Mouse (Mus musculus) c-Kit-negative CD71-positive TER-119-positive erythroid progenitor cells, embryonic 14.5 days (primary cell): ENCODE results near the gene Rbfox3.

ENCODE experiments used
- DNase-seq: peaks from one replicate; pipeline ENCODE4 v3.0.0-alpha.2; 2013; ENCODE audit warnings: low read depth, low spot score

The Rbfox3 gene

GRCm38 (mm10) chr11:118507904-118508303 is 403.5 kb downstream of the Rbfox3 start:
- peak; percentile 32 for DNase-seq

GRCm38 (mm10) chr11:118507095-118507494 is 404.3 kb downstream of the Rbfox3 start:
- no peak for DNase-seq

- DNase-seq, result no peak
Observed at GRCm38 (mm10) chr11:118504180-118504454, 407.3 kb downstream of the Rbfox3 start.

GRCm38 (mm10) chr11:118503418-118504179 is 407.8 kb downstream of the Rbfox3 start:
- no peak for DNase-seq

DNA sequence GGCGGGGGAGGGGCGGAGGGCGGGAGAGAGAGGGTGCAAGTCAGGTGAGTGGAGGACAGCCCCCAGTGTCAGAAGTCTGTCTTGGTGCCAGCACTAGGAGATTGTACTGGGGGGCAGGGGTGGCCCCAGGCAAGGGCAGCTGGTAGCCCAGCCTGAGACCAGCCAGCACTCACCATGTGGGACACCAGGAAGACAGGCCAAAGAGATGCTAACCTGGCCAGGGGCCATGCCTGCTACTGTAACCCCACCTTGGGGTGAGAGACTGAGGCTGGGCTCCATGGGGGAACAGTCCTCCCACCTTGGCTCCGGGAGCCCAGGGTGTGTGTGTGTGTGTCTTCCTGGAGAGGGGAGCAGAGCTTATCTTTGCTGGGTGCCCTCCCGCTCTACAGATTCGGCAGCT is 408.4 kb downstream of the Rbfox3 start:
- no peak for DNase-seq

DNA sequence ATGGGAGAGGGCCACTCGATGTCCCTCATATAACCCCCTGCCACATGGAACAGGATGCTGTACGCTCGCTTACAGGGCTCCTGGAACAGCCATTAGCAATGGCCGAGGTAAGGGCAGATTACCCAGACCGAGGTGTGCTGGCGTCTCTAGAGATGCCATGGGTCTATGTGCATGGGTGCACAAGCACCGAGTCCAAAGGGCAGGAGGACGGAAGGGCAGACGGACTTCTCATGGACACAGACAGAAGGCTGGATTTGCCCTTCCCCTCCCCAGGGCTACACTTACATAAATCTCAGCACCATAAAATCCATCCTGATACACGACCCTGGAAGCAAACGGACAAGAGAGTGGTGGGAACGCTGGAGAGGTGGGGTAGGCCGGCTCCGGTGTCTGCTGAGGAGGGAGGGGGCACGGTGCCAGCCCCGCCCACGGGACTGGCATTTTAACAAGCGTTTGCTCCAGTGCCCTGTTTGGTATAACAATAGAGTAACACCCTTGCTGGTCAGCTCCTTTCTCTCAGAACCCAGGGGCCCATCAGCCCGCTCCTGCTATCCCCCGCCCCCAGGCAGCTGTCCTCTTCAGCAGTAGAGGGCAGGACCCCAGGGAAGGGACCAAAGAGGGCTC is 415.2 kb downstream of the Rbfox3 start:
- DNase-seq, result no peak

GRCm38 (mm10) chr11:118495065-118495464 is 416.3 kb downstream of the Rbfox3 start:
- DNase-seq, result no peak

DNA sequence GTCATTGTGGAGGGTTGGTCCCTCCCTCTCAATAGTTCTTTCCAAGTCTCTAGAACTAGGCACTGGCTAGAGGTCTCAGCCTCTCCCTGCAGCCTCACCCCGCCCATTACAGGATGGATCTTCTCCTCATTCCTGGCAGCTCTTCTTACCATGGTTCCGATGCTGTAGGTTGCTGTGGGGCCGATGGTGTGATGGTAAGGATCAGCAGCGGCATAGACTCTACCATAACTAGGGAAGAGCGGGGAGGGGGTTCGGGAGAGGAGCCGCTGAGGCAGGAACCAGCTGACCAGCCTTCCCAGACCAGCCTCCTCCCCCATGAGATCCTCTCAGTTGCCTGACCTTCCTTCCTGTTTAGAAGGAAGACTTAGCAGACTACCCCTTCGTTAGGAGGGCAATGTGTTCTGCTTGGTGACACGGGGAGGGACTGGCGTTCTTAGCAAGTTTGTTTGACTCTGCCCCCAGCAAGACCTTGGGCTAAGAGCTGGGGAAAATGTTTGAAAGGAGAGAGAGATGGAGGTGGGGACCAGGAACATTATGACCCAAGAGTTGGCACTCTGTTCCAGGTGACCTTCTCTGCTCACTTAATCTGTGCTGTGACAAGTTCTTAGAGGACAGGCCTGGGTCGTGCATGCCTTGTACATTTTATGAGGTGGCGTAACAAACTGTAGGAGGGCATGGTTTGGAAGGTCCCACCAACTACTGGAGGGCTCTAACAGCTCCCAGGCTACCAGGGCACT is 417.2 kb downstream of the Rbfox3 start:
- no peak for DNase-seq

DNA sequence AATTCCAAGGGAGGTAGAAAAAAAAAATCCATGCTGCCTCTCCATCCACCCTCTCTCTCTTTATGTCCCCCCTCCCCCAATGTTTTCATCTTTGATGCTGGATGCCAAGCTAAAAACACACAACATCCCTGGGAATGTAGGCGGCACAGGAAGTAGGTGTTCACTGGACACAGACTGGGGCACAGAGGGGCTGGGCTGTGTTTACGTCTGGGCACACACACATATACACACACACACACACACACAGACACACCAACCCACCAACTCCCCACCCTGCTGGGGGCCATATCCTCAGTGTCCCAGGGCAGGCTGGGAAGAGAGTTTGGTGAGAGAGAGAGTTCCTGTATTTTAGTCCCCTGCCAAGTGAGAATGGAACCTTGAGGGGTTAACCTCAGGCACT is 417.9 kb downstream of the Rbfox3 start:
- DNase-seq, result no peak

GRCm38 (mm10) chr11:118491230-118491629 is 420.2 kb downstream of the Rbfox3 start:
- DNase-seq, result no peak

- no peak for DNase-seq
Observed at GRCm38 (mm10) chr11:118490566-118491218, 420.7 kb downstream of the Rbfox3 start.

- no peak for DNase-seq
Observed at GRCm38 (mm10) chr11:118488907-118489270, 422.5 kb downstream of the Rbfox3 start.

GRCm38 (mm10) chr11:118488191-118488906 is 423.0 kb downstream of the Rbfox3 start:
- DNase-seq, result no peak

GRCm38 (mm10) chr11:118486881-118487772 is 424.3 kb downstream of the Rbfox3 start:
- DNase-seq, result no peak

DNA sequence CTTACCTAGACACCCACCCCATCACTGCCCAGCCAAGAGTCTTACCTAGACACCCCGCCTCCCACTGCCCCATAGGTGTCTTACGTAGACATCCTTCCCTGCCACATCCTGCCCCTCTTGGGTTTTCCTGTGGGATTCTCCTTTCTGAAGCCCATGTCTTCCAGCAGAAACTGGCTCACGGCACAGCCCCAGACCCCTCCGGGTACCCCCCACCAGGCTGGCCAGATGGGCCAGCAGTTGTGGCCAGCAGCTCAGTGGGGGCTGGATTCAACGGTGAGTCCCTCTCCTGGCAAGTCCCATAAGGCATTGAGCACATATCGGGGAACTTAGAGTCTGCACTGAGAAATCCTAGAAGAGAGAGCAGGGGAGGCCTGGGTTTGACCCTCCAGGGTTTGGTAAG is 425.1 kb downstream of the Rbfox3 start:
- no peak for DNase-seq

DNA sequence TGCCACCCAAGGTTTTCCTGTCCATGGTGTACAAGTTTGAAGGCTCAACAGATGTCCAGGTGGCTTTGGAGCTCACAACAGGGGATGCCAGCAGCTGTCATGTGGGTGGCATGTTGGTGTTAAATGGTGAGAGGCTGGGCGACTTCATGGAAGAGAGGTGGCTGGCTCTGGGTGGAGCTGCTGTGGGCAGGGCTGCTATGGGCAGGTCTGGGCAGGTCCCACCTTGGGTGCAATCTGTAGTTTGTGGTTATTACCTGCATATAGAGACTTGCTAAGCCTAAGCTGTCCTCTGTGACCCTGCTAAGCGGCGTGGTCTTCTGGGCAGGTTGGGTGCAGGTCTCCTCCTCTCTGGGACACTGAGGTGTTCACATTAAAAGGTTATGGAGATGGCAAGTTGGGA is 425.6 kb downstream of the Rbfox3 start:
- no peak for DNase-seq

DNA sequence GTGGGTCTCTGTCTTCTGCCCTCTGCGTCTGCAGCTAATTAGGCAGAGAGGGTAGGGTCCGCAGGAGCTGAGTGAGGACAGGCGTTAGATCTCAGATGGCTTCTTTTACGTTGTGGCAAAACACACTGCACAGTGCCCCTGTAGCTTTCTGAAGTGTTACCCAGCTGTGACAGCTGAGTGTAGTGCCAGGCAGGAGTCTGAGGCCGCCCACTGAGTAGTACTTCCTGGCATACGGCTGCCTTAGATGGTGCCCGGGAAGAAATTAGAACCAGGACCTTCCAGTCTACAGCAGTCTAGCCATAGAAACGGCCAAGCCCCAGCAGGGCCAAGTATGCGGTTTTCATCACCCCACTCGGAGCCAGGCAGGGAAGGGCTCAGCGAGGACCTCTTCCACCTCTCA is 426.1 kb downstream of the Rbfox3 start:
- DNase-seq, result no peak

DNA sequence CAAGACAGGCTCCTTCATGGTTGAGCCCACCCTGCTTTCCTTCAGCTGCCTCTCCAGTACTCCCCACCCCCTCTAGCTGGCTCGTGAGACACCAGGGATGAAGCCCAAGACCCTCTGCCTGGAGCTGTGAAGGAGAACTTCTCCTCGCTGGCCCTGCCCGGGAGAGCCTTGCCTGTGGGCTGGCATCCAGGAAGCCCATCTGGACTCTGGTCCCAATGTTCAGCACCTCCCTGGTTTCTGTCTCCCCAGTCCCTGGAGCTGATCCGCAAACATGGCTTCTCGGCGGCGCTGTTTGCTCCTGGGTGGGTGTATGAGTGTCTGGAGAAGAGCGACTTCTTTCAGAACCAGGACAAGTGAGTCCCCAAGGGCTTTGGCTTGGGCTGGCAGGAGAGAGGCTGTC is 427.2 kb downstream of the Rbfox3 start:
- DNase-seq, result no peak

DNA sequence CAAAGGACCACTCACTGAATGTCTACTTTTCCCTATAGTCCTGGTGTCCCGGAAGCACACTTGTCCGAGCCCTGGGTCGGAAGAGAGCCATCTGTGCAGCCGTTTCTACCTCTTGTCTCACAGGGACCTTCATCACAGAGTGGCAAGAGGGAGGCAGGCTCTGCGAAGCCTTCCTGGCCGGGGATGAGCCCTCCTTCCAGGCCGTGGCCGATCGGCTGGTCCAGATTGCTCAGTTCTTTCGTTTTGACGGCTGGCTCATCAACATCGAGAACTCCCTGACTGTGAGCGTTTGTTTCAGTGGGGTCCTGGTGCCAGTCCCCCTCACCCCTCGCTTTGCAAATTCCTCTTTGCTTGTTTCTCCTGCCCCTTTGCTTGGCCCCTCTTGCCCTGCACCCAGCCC is 429.6 kb downstream of the Rbfox3 start:
- DNase-seq, result no peak

DNA sequence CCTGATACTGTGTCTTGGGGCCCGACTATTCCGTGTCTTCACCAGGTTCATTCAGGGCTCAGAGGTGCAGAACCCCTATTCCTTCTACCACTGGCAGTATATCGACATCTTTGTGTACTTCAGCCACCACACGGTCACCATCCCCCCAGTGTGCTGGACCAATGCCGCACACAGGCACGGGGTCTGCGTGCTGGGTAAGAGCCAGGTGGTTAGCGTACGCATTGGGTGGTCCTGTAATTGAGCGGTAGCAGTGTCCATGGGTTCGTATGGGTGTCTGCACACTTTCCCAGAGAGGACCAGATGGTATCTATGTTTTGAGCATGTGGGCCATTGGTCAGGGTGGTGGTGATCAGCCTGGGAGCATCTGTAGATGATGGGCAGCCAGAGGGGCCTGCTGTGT is 430.2 kb downstream of the Rbfox3 start:
- DNase-seq, result no peak

DNA sequence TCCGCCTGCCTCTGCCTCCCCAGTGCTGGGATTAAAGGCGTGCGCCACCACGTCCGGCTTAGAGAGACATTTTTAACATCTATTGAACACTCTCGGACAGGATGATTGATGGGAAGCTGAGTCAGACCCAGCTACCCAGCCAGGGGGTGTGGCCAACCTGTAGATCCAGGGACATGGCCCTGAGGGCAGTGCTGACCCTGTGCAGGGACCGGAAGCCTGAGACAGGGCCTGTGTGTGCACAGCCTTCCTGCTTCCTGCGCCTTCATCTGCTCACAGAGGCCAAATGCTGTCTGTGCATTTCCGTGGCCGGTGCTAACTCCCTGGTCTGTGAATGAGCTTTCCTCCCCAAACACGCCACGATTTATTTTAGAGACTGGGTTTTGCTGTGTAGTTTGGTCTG is 431.6 kb downstream of the Rbfox3 start:
- no peak for DNase-seq
